Mouse (Mus musculus) hematopoietic stem cell, adult 5-6 weeks (primary cell): Measurements from ENCODE around the gene Pam. TPM values are rescaled to one million over a fixed set of nuclear protein-coding genes. Genes with fewer than 3 reads are reported as not detected.
"Not testable (repeated sequence)": the region's sequence is repeated elsewhere in the genome, so short reads cannot be mapped to it uniquely, and the experiment has no call there.

Source experiments
- ATAC-seq, 2 experiments: fragments of 125-278 bp in 1 of 2; replicated peaks in 1 of 2; 2 replicates each; pipeline ENCODE4 v1.8.0; 2016 to 2017; ENCODE audit warnings: inconsistent platforms in 2 of 2, mild to moderate bottlenecking in 2 of 2, moderate number of reproducible peaks in 2 of 2, low read depth in 1 of 2, moderate TSS enrichment in 1 of 2; ENCODE audit not compliant: low FRiP score in 2 of 2, poor library complexity in 2 of 2, severe bottlenecking in 2 of 2, insufficient read depth in 1 of 2, low TSS enrichment in 1 of 2
- total RNA-seq: library from RNA; stranded (forward); fragments of 172-1452, 232-1000 nt; gene quantifications from 2 replicates; pipeline ENCODE4 v1.2.3, GENCODE M21; 2017

Pam gene
- total RNA-seq, 1 experiment from 2014 or later: 45.2 TPM

DNA sequence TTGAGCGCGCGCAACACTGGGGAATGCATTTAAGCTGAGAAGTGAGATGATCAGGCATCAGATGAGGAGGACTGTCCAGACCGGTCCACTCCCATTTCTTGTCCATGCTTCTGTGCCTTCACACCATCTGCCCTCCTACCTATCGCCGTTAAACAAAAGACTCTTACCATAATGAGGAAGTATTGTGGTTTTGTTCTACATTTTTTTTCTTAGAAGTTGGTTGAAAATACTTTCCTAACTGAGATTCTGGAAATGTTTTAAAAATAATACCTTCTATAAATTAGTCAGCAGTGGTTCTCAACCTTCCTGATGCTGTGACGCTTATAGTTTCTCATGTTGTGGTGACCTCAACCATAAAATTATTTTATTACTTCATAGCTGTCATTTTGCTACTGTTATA, 313.8 kb downstream of the Pam start:
- peak; percentile 84 to 90 for ATAC-seq

GRCm38 (mm10) chr1:97773973-97774372, 321.5 kb downstream of the Pam start:
- ATAC-seq: no peak

DNA sequence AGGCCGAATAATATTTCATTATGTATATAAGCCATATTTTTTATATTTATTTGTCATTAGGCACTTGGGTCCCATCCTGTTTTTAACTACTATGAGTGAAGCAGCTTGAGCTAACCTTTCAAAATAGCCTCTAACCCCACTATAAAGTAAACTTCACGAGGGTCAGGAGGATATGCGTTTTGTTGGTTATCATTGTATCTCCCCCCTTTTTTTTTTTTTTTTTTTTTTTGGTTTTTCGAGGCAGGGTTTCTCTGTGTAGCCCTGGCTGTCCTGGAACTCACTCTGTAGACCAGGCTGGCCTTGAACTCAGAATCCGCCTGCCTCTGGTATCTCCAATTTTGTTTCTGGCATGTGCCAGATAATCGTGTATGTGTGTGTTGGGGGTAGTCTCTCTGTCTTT, 322.1 kb downstream of the Pam start:
- no peak for ATAC-seq

- ATAC-seq: no peak
Observed at GRCm38 (mm10) chr1:97771727-97772126, 323.7 kb downstream of the Pam start.

GRCm38 (mm10) chr1:97771118-97771517, 324.3 kb downstream of the Pam start:
- no peak for ATAC-seq

DNA sequence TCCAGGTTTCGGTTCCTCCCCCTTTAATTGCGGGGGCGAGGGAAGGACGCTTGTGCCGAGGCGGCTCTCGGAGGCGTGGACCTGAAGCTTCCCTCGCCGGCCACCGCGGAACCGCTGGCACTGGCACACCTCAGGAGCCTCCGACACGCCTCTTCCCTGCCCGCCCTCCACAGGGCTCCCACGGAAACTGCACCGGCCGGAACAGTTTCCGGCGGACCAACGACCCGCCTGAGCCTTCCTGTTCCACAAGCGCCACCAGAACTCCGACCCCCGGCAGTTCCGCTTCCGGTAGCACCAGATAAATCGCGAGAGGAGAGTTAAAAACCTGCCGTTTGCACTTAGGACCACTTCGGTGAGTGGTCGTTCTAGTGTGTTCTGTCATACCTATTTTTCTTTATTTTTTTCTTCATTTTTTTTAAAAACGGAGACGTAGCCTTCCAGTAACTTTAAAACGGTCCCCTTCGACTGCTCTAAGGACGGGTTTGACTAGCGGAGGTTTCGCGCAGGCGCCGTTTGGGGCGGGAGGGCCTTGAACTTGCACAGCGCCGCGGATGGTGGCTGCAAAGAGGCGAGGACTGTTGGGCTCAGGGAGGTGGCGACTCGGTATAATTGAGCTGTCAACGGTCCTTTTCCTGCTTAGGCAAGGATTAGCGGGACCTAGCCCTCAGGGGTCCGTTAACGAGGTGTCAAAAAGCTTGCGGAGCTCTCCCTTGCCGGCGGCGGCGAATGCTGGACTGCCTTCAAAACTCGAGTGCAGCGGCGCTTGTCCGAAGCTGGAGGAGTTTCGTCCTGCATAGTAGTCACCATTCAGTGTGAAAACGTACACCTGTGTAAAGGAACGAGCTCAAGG, 325.3 kb downstream of the Pam start, which contains the start of the genes Gin1 and Ppip5k2:
TSS of gene Gin1 (plus strand) at position 269 of the 850 bp plus-strand sequence.
TSS of gene Ppip5k2 (minus strand) at position 508 of the 850 bp plus-strand sequence.
- ATAC-seq: peak; percentile 94 to 95

- ATAC-seq: peak; percentile 40 to 44
Observed at GRCm38 (mm10) chr1:97769294-97769903, 326.0 kb downstream of the Pam start.

- peak in 1 of 2 experiments; percentile 9; a peak in 1 of 4 replicates for ATAC-seq
Observed at GRCm38 (mm10) chr1:97768906-97769293, 326.5 kb downstream of the Pam start.

GRCm38 (mm10) chr1:97768089-97768488, 327.4 kb downstream of the Pam start:
- no peak for ATAC-seq

DNA sequence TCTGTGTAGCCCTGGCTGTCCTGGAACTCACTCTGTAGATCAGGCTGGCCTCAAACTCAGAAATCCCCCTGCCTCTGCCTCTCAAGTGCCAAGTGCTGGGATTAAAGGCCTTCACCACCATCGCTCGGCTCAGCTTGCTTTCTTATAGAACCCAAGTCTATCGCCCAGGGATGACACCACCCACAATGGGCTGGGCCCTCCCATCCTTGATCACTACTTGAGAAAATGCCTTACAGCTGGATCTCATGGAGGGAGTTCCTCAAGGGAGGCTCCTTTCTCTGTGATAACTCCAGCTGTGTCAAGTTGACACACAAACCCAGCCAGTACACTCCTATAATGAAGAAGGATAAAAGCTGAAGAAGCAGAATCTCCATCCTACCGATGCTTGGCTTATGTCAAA, 329.7 kb downstream of the Pam start:
- ATAC-seq: not testable (repeated sequence)

DNA sequence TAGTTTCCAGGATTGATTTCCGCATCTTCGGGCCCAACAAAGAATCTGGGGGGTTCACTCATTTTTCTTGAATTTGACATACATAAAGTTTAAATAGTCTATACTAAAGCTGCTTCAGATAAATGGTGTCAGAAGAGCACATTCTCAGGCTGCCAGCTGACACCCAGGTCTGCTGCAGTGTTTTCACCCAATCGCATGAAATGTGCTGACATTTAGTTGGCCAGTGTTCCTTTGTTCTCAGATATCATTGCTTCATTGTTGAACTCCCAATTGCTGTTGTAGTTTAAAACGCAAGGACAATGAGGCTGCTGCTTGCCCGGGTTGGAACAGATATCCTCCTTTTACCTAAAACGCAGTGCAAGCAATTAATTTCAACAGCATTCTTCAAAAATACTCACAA, 334.0 kb downstream of the Pam start:
- no peak for ATAC-seq

DNA sequence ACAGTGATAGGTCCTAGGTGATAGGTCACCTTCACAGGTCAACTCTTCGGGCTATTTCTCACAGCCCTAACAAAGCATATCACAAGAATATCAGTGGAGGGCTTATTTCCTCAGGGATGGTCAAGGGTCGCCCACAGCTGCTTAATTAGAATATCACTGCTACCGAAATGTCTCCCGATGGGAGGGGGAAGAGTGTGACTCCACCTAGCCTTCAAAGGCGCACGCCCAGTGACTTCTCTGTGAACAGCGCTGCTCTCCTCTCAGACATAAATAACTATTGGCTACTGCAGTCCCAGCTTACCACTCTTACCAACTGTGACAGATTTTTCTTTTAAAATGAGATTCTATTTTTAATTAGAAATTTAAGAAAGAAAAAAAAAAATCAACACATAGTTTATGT, 334.8 kb downstream of the Pam start:
- ATAC-seq: no peak

DNA sequence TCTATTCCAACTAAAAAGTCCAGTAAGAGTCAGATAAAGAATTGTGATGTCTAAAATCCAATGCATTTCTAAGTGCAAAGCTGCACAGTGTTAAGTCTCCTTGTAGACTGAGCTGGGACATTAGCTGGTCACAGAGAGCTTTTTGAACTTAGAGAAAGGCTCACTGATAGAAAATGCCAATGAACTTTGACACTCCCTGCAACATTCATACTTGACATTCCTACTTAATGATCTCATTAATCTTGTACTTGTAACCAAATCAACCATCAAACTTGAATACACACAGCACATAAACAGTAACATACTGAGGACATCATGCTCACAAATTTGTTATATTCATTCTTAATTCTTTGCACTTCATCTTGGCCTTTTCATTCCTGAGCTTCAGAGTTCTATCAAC, 335.6 kb downstream of the Pam start:
- ATAC-seq: no peak

- ATAC-seq: no peak
Observed at GRCm38 (mm10) chr1:97754392-97754791, 341.1 kb downstream of the Pam start.

- no peak for ATAC-seq
Observed at GRCm38 (mm10) chr1:97753216-97753615, 342.2 kb downstream of the Pam start.

GRCm38 (mm10) chr1:97748163-97748562, 347.3 kb downstream of the Pam start:
- no peak for ATAC-seq

DNA sequence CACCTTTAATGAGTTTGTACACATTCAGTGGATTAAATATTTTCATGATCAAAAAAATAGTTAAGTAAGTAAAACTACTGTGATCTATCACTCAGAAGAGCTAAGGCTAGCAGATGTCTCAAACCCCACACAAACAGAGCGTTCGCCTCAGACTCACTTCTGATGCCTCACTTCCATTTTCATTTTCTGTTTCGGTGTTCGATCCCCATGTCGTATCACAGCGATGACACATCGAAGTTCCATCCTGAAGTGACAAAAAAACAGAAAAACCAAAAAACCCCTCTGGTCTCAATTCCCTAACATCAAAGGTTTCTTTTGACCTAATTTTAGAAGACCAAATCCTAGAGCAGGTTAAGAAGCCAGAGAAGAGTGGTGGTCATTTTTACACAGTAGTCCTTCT, 349.2 kb downstream of the Pam start:
- ATAC-seq: no peak

- no peak for ATAC-seq
Observed at GRCm38 (mm10) chr1:97745712-97746111, 349.7 kb downstream of the Pam start.
